Mouse (Mus musculus) CH12.LX (cell line): ENCODE results near the gene Traf3ip2. TPM values are rescaled to one million over a fixed set of nuclear protein-coding genes. Genes with fewer than 3 reads are reported as not detected.

Experiments
- DNase-seq: peaks from one replicate; pipeline ENCODE4 v3.0.0-alpha.2; 2013; ENCODE audit errors: extremely low read depth
- H3K27ac ChIP-seq: 2 replicates; pipeline ENCODE4 v1.5.1; 2012; ENCODE audit warnings: low read depth, mild to moderate bottlenecking, control low read depth, moderate library complexity; ENCODE audit not compliant: insufficient read depth
- H3K27me3 ChIP-seq: replicated peaks from 2 replicates; pipeline ENCODE3; 2012; ENCODE audit warnings: inconsistent platforms
- H3K36me3 ChIP-seq, 2 experiments: replicated peaks in 1 of 2; 2 replicates each; pipeline versions ENCODE3 to v1.6.1; 2012; ENCODE audit warnings: inconsistent platforms in 1 of 2, low read length in 1 of 2, mild to moderate bottlenecking in 1 of 2, mixed read lengths in 1 of 2, moderate library complexity in 1 of 2; ENCODE audit not compliant: control insufficient read depth in 1 of 2, insufficient read depth in 1 of 2
- H3K4me1 ChIP-seq, 2 experiments: 2 replicates each; pipeline ENCODE4 v1.6.1; 2012; ENCODE audit warnings: inconsistent platforms in 1 of 2, moderate library complexity in 1 of 2; ENCODE audit not compliant: insufficient read depth in 2 of 2, control insufficient read depth in 1 of 2
- H3K4me2 ChIP-seq: 2 replicates; pipeline ENCODE4 v1.6.1; 2012; ENCODE audit warnings: low read depth, mild to moderate bottlenecking, control low read depth; ENCODE audit not compliant: poor library complexity, insufficient read depth, severe bottlenecking
- H3K4me3 ChIP-seq, 3 experiments: fragments of 150-350 bp in 1 of 3; sonication (generic) in 1 of 3; replicated peaks in 1 of 3; 2 replicates each; pipeline versions ENCODE3 to v1.5.1; 2011 to 2012; ENCODE audit warnings: low read depth in 2 of 3, low read length in 2 of 3, mild to moderate bottlenecking in 2 of 3, moderate library complexity in 2 of 3, control low read depth in 1 of 3, improper control_type of control experiment in 1 of 3, inconsistent platforms in 1 of 3, mixed read lengths in 1 of 3; ENCODE audit not compliant: poor library complexity in 1 of 3
- H3K79me2 ChIP-seq: replicated peaks from 2 replicates; pipeline ENCODE4 v1.6.1; 2012; ENCODE audit warnings: mild to moderate bottlenecking, moderate library complexity; ENCODE audit not compliant: control insufficient read depth, poor library complexity, insufficient read depth, severe bottlenecking; ENCODE audit errors: extremely low read depth
- H3K9ac ChIP-seq: 2 replicates; pipeline ENCODE4 v1.6.1; 2012; ENCODE audit warnings: low read depth, mild to moderate bottlenecking, control low read depth, moderate library complexity; ENCODE audit not compliant: insufficient read depth
- H3K9me3 ChIP-seq: replicated peaks from 2 replicates; pipeline ENCODE3; 2012; ENCODE audit warnings: low read length, inconsistent platforms, mixed read lengths
- BHLHE40 ChIP-seq: IDR thresholded peaks from 2 replicates; pipeline ENCODE4 v1.6.1; 2011; ENCODE audit warnings: mild to moderate bottlenecking, low read depth, low read length, improper control_type of control experiment
- CHD1 ChIP-seq: IDR thresholded peaks from 2 replicates; pipeline ENCODE4 v1.6.1; 2012; ENCODE audit warnings: low read depth, low read length, improper control_type of control experiment, inconsistent platforms
- CHD2 ChIP-seq: IDR thresholded peaks from 2 replicates; pipeline ENCODE4 v1.6.1; 2011; ENCODE audit warnings: low read length, improper control_type of control experiment
- ELF1 ChIP-seq: IDR thresholded peaks from 2 replicates; pipeline ENCODE4 v1.6.1; 2014; ENCODE audit warnings: low read depth, mild to moderate bottlenecking, inconsistent platforms, low read length, improper control_type of control experiment
- EP300 ChIP-seq: IDR thresholded peaks from 2 replicates; pipeline ENCODE4 v1.6.1; 2011; ENCODE audit warnings: low read length, improper control_type of control experiment
- GABPA ChIP-seq: IDR thresholded peaks from 2 replicates; pipeline ENCODE4 v1.6.1; 2012; ENCODE audit warnings: low read depth, low read length, improper control_type of control experiment, inconsistent platforms; ENCODE audit not compliant: insufficient replicate concordance
- IRF4 ChIP-seq: IDR thresholded peaks from 2 replicates; pipeline ENCODE4 v1.6.1; 2014; ENCODE audit warnings: low read depth, mild to moderate bottlenecking, inconsistent platforms, low read length, improper control_type of control experiment
- KAT2A ChIP-seq: IDR thresholded peaks from 2 replicates; pipeline ENCODE4 v1.6.1; 2012; ENCODE audit warnings: low read length, improper control_type of control experiment, inconsistent platforms; ENCODE audit not compliant: insufficient replicate concordance
- MAZ ChIP-seq: IDR thresholded peaks from 2 replicates; pipeline ENCODE4 v1.6.1; 2012; ENCODE audit warnings: low read depth, mild to moderate bottlenecking, inconsistent platforms, low read length, improper control_type of control experiment, moderate library complexity
- MEF2A ChIP-seq: IDR thresholded peaks from 2 replicates; pipeline ENCODE4 v1.6.1; 2014; ENCODE audit warnings: low read depth, mild to moderate bottlenecking, inconsistent platforms, low read length, improper control_type of control experiment, borderline replicate concordance
- MXI1 ChIP-seq: IDR thresholded peaks from 2 replicates; pipeline ENCODE4 v1.6.1; 2011; ENCODE audit warnings: mild to moderate bottlenecking, low read depth, low read length, improper control_type of control experiment
- TCF12 ChIP-seq: IDR thresholded peaks from 2 replicates; pipeline ENCODE4 v1.6.1; 2014; ENCODE audit warnings: low read depth, mild to moderate bottlenecking, inconsistent platforms, low read length, improper control_type of control experiment
- USF1 ChIP-seq: IDR thresholded peaks from 2 replicates; pipeline ENCODE4 v1.6.1; 2014; ENCODE audit warnings: low read depth, mild to moderate bottlenecking, inconsistent platforms, low read length, improper control_type of control experiment
- USF2 ChIP-seq: conservative IDR thresholded peaks from 2 replicates; pipeline ENCODE4 v1.6.1; 2011; ENCODE audit warnings: low read depth, low read length, improper control_type of control experiment
- ZC3H11A ChIP-seq: IDR thresholded peaks from 2 replicates; pipeline ENCODE4 v1.6.1; 2012; ENCODE audit warnings: low read depth, mild to moderate bottlenecking, inconsistent platforms, low read length, improper control_type of control experiment
- ZMIZ1 ChIP-seq: IDR thresholded peaks from 2 replicates; pipeline ENCODE4 v1.6.1; 2012; ENCODE audit warnings: low read depth, mild to moderate bottlenecking, inconsistent platforms, low read length, improper control_type of control experiment
- dilution Hi-C: fragments of 300-500 bp; cut with MboI; formaldehyde crosslinking; loops from 2 replicates; pipeline ENCODE4 v1.14.3; 2020; ENCODE audit warnings: low sequenced_read_pairs; ENCODE audit not compliant: extremely low pct_unique_long_range_greater_than_20kb, extremely low pct_ligation_motif_present
- in situ Hi-C: fragments of 300-500 bp; cut with MboI; formaldehyde crosslinking; loops from 3 replicates; pipeline ENCODE4 v1.14.3; 2019; ENCODE audit warnings: low sequenced_read_pairs, low pct_ligation_motif_present, low pct_unique_long_range_greater_than_20kb, mixed read lengths
- polyA plus RNA-seq: library from polyadenylated mRNA; unstranded; fragments of >175 nt; gene quantifications from 2 replicates; pipeline ENCODE4 v1.2.1, GENCODE M21; 2012; ENCODE audit warnings: low read depth; ENCODE audit not compliant: insufficient read length
- total RNA-seq, 2 experiments: library from RNA; depleted of rRNA; stranded (reverse); fragments of 300-350 nt in 1 of 2; fragments of >200 nt in 1 of 2; gene quantifications; 2 replicates each; pipeline ENCODE4 v1.2.3; 2012 to 2014

The Traf3ip2 gene
- total and polyA plus RNA-seq, 3 experiments, result 9.2 to 23.4 (median 15.6) TPM

- in situ Hi-C loops, result no loop called here
- Histone ChIP-seq H3K27me3 (no peaks in the 10 kb centered on the region), H3K9ac (no peak overlapping the region), H3K27ac (no peak overlapping the region), H3K4me3 (no peak overlapping the region), H3K4me1 (no peaks in the 10 kb centered on the region), H3K36me3 (peaks cover 64 to 85% of the 10 kb centered on the region in 2 experiments), H3K79me2 (no peaks in the 10 kb centered on the region), H3K4me2 (no peak overlapping the region), H3K9me3 (no peaks in the 10 kb centered on the region)
- TF ChIP-seq USF2, result no peak
- TF ChIP-seq IRF4, result no peak
- no peak for TF ChIP-seq GABPA
- DNase-seq, result no peak
- dilution Hi-C loops, result no loop called here
Observed at GRCm38 (mm10) chr10:39650316-39650715, 37.6 kb downstream of the Traf3ip2 start.

GRCm38 (mm10) chr10:39654001-39654416, 41.3 kb downstream of the Traf3ip2 start:
- in situ Hi-C loops, result no loop called here
- Histone ChIP-seq H3K36me3 (peaks cover 34 to 76% of the 10 kb centered on the region in 2 experiments), H3K4me2 (no peak overlapping the region), H3K9ac (no peak overlapping the region), H3K4me1 (no peaks in the 10 kb centered on the region), H3K27me3 (no peaks in the 10 kb centered on the region), H3K27ac (no peak overlapping the region), H3K79me2 (no peaks in the 10 kb centered on the region), H3K4me3 (no peak overlapping the region), H3K9me3 (no peaks in the 10 kb centered on the region)
- dilution Hi-C loops, result no loop called here
- TF ChIP-seq TCF12, result no peak
- no peak for TF ChIP-seq ELF1
- no peak for TF ChIP-seq CHD1
- no peak for TF ChIP-seq BHLHE40
- TF ChIP-seq CHD2, result no peak
- no peak for TF ChIP-seq ZMIZ1
- no peak for TF ChIP-seq ZC3H11A
- no peak for TF ChIP-seq MXI1
- no peak for DNase-seq

GRCm38 (mm10) chr10:39658901-39659410, 46.2 kb downstream of the Traf3ip2 start:
- no peak overlapping the region for H3K4me3 ChIP-seq
- H3K27ac ChIP-seq, result no peak overlapping the region
- dilution Hi-C loops (no loop called here), in situ Hi-C loops (no loop called here)
- H3K36me3 ChIP-seq, result peaks cover 8 to 54% of the 10 kb centered on the region in 2 experiments
- H3K9me3 ChIP-seq, result no peaks in the 10 kb centered on the region
- TF ChIP-seq KAT2A (no peak), ZMIZ1 (no peak), USF2 (no peak), MAZ (no peak), TCF12 (no peak), EP300 (no peak), MEF2A (no peak), USF1 (no peak), IRF4 (no peak)
- no peak overlapping the region for H3K9ac ChIP-seq
- no peak for DNase-seq
- H3K27me3 ChIP-seq, result no peaks in the 10 kb centered on the region
- no peaks in the 10 kb centered on the region for H3K79me2 ChIP-seq
- no peak overlapping the region for H3K4me2 ChIP-seq
- H3K4me1 ChIP-seq, result no peaks in the 10 kb centered on the region
